Mouse (Mus musculus) thymus, postnatal 25 days (tissue): ENCODE measurements at regions not wholly inside any gene's neighbourhood (a gene's known extent, or its start where the extent isn't known, plus 50 kb on each side); places are given as distances from the start of the nearest gene placed in this dataset.

ENCODE experiments used
- DNase-seq: peaks from one replicate; pipeline ENCODE4 v3.0.0; 2022

DNA sequence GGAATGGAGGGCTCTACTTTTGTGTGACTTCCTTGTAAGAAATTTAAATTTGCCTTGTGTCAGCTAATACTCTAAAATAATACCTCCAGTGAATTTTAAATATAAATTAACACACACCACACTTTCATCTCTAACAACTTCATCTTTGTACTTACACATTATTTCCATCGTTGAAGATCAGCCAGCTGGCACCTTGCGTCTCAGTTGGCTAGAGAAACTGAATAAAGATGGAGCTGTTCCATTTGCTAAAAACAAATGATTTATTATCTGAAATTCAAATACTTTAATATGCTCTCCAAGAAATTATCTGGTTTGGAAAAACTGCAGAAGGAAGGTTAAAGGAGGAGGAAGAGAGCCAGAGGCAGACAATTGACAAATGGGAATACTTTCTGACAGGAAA is 122.0 kb upstream of the Gm11096 start:
- no peak for DNase-seq

DNA sequence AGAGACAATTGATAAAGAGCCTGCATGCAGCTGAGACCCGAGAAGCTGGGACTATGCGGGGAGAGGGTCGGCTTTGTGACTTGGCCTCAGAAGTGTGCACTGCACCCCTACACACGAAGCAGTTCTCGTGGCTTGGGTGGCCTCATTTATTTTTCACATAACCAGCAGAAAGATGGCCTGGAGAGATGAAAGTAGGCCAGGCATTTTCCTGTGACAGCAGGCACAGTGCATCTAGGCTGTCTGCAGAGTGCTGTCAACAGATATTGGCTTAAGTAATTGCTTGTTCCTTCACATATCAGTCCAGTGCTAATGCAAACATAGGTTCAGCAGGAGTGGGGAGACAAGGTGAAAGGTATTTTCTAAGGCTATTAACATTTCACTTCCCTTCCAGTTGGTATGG is 124.9 kb upstream of the Gm11096 start:
- DNase-seq = no peak

DNA sequence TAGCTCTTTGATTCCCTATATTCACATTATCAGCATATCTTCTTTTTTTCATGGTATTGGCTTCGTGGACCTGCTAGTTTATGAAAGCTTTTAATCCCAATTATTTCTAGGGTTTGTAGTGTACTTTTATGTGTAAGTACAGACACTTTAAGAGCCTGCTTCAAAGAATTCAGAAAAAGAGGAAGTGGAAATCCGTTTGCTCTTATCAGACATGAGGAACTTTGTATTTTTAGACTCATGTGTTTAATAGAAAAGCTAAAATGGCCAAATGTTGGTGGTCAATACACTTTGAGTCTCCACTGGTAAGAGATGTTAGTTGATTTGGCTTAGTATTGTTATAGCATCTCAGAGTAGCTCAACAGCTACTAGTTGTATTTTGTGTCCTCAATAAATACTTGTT is 135.7 kb upstream of the Gm11096 start:
- no peak for DNase-seq

DNA sequence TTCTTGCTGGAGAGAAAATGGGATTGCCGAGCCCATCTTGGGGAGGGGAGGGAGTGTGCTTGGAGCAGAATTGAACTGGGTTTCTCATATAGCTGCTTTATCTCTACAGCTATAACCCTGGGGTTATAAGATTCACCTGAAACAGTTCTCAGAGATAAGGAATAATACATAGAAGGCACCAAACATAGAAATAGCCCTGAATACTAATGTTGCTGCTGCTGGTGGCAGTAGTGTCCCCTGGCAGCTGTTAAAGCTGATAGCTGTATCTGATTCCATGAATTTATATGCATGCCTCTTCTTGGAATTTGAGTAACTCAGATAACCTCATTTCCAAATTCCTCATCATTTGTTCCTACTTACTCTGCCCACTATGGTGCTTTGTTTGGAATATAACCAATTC is 137.0 kb upstream of the Gm11096 start:
- no peak for DNase-seq

DNA sequence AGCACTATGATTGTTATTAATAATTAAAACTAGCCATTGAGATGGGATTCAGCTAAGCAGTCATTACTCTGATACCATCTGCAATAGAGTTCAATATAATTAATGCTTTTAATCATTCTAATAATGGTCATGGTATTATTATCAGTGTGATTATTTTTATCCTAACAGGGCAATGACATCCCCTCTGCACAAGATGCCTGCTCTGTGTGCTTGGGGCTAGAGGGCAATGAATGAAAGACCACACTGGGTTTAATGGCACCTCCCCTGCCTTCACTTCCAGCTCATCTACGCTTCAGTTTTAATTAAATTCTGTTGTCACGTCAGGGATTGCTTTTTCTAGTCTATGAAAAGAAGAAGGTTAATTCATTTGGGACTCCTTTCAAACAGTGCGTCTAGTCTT is 139.1 kb upstream of the Gm11096 start:
- no peak for DNase-seq

DNA sequence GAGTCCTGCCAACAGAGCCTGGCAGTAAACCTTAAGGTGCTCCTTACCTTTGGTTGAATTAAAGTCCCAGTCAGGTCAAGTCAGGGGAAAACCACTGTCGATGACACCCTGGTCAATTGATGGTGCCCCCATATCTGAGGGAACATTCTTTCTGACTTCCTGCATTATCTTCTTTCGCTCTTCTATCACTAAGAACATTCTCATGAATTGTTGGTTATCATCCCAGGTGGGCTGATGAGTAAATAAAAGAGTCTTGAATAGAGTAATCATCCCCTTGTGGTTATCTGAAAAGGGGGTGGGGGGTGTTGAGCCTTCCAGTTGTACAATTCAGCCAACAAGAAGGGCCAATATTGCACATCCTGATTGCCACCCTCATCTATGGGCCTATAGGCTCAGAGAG is 149.7 kb upstream of the Gm11096 start:
- no peak for DNase-seq

DNA sequence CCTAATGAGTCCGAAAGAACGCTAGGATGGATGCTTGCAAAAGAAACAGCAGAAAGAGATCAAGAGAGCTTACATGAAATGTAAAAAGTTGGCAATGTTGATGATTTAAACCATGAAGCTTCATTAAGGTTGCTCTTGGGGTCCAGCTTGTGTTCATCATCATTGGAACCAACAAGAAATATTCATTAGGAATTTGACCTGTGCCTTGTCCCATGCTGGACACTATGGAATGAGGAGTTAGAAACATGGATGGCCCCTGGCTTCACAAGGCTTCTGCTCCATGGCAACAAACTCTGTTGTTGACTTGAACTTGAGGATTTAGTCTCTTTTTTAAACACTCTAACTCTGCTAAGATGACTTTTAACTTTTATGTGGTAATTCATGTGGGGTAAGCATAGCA is 159.0 kb upstream of the Gm11096 start:
- no peak for DNase-seq

DNA sequence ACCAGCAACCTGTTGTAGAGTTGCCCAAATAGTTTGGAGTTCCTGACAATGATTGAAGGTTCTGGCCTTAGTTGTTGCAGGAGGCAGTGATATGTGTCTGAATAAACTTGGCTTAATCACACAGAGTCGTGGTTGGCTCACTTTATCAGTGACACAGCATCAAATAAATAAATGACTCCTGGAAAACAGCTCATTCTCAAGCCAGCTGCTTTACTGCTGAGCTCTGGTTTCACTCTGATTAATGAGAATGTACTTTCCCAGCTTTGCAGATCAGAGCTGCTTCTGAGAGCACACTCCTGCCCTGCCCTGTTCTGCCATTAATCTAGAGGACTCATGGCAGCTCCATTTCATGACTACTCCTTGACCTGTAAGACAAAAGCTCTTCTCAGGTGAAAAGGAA is 171.3 kb upstream of the Gm11096 start:
- no peak for DNase-seq

DNA sequence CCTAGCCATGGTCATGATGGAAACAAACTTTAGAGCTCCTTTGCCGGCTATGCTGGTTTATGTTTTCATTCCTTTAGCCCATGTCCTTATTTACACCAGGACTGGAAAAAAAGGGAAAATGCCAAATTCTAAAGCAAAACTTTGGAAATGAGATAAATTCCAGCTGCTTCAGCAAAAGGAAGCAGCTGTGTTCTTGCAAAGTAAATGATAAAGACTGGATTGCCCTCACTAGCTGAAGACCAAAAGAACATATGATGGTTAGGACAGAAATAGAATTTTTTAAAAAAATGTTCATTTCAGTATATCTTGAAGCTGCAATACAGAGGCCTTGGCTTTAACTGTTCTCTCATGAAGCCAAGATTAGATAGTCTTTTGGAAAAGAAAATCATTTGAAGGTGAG is 179.6 kb upstream of the Gm11096 start:
- no peak for DNase-seq

DNA sequence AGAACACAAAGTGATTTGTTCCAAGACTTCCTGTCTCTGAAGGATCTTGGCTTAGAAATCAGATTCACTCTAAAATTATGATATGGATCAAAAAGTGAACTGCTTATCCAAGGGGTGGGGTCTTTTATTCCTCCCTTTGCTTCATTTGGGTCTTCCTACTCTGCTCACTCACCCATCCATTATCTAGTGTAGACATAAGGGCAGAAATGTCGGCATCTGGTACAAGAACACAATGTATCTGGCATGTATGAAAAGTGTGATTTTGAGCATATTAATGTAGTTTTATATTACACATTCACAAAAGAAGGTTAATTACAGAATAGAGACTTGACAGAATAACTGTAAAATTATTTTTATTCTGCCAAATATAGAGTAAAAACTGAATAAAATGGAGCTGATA is 181.5 kb upstream of the Gm11096 start:
- no peak for DNase-seq

DNA sequence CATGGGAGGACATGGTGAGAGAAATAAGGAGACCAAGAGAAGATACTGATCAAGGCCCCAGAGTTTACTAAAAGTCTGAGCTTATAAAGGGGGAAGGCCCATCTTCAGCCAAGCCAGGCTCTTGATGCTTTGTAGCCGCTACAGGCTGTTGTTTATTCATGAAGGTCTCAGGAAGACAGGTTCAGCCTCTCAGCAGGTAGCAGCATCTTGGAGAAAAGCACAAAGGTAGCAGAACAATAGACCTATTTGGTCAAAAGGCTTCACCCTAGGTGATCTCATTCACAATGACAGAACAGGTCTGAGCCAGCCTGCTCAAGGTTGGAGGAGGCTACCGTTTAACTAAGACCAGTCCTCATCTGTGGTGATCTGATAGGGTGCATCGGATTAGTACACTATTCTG is 185.5 kb upstream of the Gm11096 start:
- no peak for DNase-seq

DNA sequence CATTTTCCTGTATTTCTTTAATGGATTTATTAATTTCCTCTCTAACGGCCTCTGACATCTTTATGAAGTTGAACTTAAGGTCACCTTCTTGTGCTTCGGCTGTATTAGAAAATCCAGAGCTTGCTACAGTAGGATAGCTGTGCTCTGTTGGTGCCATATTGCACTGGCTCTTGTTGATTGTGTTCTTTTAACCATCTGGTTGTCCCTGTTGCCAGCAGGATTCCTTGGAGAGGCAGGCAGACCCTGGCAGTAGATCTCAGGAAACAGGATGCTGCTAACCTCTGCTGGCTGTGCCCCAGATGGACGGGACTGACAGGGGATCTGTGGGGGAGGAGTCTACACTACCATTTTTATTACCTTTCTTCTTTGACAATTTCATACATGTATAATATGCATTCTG is 185.9 kb upstream of the Thumpd2 start:
- no peak for DNase-seq

DNA sequence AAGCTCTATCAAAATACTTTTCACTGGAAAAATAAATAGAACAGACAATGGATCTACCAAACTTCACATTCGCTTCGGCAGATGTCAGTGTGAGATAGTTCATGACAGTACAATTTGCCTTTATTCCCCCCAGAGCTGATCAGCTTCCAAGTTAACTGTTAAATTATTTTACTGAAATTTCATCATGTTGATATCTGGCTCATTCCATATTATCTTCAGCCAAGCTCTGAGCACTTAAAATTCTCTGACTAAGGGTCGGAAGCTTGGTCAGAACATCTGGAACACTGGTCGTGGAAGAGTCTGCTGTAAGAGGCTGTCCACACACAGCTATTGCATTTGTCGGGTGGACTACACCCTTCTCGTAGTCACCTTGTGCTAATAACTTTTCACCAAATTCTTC is 181.3 kb upstream of the Thumpd2 start:
- DNase-seq = no peak

DNA sequence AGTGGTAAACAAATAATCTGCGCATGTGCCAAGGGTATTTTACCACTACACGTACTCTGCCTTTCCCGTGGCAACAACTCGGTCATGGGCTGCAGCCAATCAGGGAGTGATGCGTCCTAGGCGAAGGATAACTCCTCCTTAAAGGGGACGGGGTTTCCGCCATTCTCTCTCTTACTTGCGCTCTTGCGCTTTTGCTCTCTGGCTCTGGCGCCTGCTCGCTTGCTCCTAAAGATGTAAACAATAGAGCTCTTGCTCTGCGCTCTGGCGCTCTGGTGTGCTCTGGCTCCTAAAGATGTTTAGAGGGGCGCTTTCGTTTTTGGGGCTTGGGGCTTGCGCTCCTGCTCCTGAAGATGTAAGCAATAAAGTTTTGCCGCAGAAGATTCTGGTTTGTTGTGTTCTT is 166.9 kb upstream of the Thumpd2 start:
- peak; percentile 3 for DNase-seq

DNA sequence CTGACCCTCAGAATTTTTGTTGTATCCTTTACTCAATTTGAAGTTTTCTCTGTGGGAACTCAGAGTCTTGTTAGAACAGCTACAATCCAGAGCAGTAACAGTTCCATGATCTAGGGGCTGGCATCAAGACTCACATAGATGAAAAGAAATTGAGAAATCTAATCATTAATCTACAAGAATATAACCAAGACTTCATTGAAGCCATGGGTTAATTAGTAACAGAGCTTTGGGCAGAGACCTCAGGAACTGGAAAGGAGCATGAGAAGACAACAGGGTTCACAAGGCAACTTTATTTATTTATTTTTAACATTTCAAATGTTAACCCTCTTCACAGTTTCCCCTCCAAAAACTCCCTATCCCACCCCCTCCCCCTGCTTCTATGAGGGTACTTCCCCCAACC is 160.4 kb upstream of the Thumpd2 start:
- DNase-seq = no peak

DNA sequence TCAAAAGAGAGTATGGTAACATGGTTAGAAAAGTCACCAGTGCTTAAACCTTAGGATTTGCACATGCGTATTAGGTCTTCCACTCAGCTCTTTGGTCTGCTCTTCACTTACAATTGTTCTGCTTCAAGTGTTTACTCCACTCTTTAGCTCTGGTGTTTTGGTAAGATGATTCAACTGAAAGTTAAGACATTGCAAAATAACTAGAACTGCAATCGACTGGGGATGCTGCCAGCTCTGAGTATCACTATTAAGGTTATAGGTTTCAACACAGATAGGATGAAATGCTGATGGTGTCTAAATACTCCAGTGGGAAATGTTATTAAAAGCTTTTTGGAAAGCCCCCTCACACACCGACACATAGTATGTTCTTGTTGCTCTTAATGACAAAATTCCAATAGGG is 156.6 kb upstream of the Thumpd2 start:
- no peak for DNase-seq

DNA sequence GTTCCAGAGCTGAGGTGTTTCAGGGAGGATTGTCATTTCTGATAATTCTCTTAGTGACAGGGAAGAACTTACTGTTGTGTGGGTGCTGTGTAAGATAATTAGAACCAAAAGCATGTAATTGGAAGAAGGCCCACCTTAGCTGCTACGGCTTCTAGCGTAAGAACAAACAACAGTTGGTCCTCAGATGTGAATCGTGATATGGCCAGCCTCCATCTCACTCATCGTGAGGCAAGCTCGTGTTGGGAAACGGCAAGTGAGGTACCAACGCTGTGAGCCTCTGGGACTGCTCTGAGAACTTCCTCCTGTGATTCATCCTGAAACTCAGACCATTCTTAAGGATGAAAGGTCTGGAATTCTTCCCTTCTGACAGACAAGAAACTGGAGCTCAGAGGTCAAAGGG is 150.0 kb upstream of the Thumpd2 start:
- DNase-seq = no peak

DNA sequence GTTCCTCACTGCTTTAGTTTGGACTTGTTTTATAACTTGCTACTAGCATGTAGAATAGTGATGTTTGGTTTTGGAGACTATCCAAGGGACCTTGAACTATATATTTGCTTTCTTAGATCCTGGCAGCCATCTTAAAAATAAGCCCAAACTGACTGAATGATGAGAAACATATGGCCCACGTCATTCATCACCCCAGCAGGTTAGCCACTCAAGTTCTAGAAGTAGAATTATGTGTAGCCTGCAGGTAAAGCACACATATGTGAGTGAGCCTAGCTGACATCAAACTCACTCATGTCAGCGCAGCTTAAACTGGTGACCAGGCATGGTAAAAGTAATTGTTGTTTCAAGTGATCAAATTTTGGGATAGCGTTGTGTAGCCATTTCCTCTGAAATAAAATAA is 147.2 kb upstream of the Thumpd2 start:
- no peak for DNase-seq

DNA sequence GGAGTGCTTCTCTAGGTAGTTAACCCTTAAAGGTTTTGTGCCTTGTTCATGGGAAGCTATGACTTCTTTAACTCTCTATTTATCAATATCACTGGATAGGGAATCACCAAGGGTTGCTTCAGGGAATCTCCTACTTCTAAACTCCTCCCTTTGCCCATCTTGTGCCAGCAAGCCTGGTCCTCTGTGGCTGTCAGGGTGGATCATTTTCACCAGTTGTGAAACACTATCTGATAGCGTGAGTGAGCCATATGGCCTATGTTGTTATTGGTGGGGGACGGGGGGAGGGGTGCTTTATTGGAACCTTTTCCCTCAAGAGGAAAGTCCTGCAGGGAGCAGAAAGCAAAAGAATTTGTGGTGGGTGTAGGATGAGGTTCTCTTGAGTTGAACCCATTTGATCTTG is 145.5 kb upstream of the Thumpd2 start:
- DNase-seq = no peak

DNA sequence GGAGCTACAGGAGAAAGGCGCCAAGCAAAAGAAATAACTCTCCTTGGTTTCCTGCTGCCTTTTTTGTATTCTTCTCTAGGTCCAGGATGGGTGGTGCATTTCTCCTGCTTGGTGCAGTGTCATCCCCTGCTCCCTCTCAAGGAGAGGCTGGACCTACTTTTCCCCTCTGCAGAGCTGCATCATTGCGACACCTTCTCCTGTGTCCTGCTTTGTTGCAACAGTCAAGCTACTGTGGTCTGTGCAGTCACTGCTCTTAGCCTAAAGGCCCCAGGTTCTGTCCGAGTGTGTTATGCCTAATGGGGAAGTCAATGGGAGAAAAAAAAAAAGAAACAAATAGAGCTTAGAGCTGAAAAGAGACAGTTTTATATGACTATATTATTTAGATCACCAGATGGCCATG is 144.4 kb upstream of the Thumpd2 start:
- DNase-seq = no peak

DNA sequence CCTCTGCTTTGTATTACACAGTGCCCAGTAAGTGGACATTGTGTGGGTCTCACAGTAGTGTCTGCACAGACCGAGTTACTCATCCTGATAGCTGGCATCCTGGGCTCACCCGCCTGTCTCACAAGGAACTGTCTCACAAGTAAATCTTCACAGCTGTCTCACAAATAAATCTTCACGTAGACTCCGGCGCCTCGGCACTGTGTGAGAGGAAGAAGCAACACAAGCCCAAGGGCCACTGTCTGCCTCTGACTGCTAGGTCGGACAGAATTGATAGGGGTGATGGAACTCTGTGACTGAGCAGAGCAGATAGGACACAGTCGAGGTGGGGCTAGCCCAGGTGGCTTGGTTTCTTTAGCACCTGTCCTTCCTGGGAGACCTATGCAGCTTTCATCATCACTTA is 136.2 kb upstream of the Thumpd2 start:
- no peak for DNase-seq

DNA sequence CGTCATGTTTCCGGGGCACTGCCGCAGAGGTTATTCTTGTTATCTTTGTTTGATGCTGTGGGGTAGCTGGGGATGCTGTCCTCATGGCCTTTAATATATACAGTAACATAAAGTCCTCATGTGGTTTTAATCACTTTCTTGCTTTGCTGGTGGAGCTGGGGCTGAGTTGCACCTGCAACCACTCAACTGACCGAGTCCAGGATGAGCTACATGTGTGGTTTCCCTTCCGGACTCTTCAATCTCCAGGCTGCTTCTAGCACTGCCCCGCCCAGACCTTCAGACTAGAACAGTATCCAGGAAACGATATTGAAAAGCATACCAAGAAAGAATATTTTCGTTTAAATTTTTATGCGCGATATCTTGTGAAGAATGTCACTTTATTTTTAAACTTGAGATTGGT is 129.1 kb upstream of the Thumpd2 start:
- no peak for DNase-seq

DNA sequence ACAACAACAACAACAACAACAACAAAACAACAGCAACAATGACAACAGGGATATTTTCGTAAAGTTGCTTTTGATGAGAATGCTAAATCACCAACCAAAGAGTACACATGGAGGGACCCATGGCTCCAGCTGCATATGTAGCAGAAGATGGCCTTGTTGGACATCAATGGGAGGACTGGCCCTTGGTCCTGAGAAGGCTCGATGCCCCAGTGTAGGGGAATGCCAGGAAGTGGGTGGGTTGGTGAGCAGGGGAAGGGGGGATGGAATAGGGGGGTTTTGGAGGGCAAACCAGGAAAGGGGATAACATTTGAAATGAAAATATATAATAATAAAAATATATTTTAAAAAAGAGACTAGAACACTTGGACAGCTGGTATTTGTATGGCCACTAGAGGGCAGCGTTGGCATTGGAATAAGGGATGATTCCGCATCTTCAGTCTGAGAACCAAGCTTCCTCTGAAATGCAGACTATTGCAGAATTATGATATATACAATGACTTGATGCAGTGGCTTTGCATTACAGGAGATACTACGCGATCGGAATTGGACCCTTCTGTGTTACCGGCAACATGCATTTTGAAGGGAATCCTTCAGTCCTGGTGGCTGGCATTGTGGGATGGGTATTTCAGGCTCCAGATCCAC is 128.5 kb upstream of the Thumpd2 start:
- DNase-seq = peak; percentile 14

DNA sequence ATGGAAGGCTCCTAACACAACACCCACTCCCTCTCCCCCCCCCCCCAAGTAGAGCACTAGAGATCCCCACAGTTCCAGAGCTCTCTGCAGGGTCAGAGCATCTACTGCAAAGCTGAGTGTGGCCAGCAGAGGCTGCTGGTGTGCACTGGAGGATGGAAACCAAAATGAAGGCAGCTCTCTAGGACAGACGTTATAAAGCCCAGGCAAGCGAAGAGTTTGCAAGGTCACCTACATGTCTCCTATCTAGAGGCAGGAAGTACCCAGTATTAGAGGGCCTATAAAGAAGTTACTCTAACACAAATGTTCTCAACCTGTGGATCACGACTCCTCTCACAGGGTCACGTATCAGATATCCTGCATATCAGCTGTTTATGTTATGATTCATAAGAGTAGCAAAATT is 125.1 kb upstream of the Thumpd2 start:
- no peak for DNase-seq

DNA sequence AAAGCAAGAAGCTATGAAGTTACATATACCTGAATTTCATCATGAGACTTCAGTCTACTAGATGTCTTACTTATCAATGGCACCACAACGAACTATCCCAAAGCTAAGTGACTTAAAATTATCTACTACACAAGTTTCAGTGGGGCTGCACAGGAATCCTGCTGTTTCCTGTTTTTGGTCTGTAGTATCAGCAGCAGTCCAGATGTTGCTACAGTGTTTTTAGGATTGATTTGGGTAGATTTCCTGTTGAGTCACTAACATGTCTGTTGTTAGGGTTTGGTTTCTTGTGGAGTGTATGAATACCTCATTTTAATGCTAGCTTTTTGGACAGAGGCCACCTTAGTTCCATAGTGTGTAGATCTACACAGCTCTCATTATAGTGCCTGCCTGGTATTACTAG is 120.8 kb upstream of the Thumpd2 start:
- DNase-seq = no peak

DNA sequence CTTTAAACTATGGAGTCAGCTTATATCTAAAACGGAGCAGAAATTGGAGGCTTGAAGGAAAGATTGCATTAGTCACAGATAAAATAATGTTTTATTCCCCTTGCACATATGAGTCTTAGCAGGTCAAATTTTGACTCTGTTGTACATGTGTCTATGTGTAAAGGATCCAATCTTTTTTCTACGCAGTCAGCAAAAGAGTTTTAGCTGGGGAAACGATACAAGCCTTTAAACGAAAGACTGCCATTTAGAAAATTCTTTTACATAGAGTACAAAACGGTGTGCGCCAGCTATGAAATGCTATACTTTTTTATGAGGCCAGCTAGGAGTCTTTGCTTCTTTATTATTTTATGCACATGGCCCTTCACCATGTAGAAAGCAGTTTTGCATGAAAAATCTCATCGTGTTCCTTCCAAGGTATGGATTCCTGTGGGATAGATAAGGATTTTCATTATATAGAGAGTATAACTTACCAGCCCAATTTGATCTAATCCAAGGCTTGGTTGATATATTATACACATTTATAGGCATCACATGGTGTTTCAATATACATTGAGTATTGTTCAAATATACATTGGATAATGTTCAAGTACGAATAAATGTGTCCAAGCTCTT is 116.0 kb upstream of the Thumpd2 start:
- DNase-seq = no peak
